Mouse (Mus musculus): ENCODE results near the gene Nsg1.

Gene Nsg1

DNA sequence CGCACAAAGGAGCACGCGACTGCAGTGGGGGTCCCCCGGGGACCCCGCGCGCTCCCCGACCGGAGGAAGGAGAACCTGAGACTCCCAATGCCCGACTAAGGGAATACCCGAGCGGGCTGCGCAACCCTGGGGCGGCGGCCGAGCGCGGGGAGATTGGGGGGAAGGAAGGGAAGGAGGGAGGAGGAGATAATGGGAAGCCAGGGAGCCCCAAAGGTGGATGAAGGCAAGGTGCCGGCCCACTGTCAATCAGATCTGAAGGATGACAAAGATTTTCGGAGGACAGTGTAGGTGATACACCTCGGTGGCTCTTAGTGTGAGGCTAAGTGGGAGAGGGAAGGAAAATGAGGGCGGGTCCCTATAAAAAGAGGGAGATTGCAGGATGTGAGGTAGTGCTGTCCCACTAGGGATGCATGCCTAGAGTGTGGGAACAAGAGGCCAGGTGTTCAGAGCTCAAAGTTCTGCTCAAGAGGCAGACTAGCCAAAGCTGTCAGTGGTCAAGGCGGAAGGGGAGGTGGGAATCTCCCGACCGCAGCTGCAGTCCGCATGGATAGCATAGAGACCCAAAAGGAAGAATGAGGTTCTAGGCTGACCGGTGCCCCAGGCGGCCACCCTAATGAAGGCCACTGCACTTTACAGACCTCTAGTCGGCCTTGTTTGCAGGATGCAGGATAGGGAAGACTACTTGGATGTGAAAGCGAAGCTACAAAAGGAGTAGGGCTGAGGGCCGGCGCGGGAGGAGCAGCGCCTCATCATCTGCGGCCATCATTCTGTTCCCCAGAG, at the start of gene Nsg1:
Nsg1 (minus strand) TSS at position 274 of the 780 bp plus-strand sequence.
- DNase-seq (ENCODE audit: low read depth, low spot score), result no peak

DNA sequence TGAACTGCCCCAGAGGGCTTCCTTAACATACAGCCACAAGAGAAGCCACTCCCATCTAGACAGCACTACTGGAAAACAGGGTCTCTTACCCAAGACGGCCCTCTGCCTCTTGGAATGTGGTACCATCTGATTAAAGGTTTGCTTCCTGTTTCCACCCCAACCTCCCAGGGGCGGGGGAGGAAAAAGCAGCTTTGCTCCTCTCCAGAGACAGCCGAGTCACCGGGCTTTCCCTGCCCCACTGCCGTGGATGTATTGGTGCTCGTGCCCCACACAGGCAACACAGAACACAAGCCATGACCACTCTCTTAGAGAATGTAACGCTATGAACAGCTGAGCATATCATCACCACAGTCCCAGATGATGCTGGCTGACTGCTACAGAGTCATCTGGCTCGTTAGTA, 49.3 kb upstream of the Nsg1 start:
- no peak for DNase-seq (ENCODE audit: low read depth, low spot score)

DNA sequence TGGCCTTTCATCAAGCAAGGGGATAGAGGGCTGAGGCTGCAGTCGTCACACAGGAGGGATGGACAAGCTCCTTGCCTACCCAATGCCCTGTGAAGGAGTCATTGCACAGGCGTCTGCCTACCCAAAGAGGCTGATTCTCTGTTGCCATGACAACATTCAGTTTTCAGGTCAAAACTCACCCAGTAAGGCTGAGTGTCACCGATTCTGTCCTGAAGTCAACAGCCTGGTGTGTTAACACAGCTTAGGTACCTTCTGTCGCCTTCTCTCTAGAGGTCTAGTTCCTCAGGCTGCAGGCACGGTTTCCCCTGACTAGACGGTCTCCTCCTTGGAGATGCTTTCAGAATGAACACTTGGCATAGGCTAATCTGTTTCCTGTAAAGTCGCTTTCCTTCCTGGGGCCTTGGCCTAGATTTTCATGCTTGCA, 45.6 kb upstream of the Nsg1 start:
- no peak for DNase-seq (ENCODE audit: low read depth, low spot score)

DNA sequence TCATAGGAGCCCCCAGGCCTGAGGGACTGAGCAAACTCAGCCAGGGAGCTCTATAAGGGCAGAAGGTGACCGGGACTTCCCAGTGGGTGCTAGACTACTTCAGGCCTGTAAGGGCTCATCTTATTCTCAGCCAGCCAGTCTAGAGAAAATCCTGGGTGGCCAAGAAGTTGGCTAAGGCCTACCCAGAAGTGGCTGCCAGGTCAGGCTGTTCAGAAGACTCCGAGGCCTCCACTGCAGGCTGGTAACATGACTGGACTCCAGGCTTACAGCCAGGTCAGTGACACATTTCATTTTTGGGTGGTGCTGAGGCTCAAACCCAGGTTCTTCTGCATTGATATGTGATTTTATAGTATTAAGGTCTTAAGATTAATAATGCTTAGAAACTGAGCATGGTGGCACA, 40.0 kb upstream of the Nsg1 start:
- no peak for DNase-seq (ENCODE audit: low read depth, low spot score)

DNA sequence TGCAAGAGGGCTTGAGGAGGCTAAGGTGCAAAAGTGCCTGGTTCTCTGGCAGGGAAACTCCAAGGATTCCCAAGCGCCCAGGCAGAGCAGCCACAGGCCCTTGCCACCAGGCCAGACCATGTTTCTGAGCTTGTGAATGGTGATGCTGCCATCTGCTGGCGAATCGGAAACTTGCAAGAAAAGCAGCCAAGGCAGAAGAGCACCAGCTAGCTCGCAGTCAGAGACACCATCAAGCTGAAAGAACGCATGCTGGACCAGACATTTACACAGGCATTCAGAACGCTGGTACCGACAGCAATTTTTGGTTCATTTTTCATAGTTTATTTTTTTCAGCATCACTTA, 37.7 kb upstream of the Nsg1 start:
- DNase-seq (ENCODE audit: low read depth, low spot score), result peak; percentile 77

DNA sequence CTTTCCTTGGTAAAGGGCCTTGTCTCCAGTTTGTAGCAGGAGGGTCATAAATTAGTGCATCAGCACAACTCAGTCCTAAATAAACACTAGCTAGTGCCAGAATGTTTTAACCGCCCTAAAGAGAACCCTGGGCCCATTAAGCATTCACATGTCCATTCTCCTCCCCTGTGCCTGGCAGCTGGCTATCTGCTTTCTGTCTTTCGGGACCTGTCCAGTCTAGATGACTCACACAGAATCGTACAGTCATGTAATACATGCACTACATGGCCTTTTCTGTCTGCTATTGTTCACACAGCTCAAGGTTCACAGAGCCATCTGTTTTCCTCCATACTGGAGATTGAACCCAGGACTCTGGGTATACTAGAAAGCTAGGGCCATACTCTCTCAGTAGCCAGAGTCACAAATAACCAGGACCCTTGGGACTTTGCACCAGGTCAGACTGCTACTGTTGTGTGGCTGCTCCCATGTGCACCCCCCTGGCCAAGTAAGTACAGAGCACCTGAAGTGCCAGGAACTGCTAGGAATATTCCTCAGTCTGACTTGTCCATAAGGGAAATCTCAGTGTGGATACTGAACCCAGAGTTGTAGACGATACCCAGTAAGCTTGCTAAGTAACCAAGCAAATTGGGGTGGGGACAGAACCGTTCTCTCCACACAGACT, 37.2 kb upstream of the Nsg1 start:
- DNase-seq (ENCODE audit: low read depth, low spot score), result no peak

DNA sequence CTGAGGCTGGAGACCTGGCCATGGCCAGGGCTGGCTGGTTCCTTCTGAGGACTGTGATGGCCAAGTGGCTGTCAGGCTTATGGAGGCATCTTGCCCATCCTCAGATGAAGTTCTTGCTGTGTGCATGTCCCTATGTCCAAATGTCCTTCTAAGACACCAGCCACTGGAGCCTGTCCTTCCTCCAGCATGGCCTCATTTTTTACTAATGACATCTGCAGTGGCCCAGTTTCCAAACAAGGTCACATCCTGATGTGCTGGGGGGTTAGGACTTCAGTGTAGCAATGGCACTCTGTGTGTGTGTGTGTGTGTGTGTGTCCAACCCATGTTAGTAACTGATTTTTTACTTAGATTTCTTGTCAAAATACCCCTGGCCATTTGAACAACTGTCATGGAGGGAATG, 36.2 kb upstream of the Nsg1 start:
- no peak for DNase-seq (ENCODE audit: low read depth, low spot score)

DNA sequence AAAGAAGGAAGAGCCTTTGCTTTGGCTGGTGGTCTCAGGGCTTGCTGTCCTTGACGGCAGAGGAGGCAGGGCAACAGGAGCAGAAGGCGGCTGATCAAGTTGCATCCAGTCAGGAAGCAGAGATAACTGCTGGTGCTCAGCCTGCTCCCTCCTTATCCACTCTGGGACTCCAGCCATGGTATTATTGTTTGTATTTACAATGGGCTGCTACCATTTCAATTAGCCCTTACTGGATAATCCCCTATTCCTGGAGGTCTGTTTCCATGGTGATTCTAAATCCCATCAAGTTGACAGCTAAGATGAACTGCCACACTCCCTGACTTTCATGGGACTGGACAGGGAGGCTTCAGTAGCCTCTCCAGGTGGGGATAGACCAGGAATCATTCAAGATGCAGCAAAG, 35.2 kb upstream of the Nsg1 start:
- no peak for DNase-seq (ENCODE audit: low read depth, low spot score)

DNA sequence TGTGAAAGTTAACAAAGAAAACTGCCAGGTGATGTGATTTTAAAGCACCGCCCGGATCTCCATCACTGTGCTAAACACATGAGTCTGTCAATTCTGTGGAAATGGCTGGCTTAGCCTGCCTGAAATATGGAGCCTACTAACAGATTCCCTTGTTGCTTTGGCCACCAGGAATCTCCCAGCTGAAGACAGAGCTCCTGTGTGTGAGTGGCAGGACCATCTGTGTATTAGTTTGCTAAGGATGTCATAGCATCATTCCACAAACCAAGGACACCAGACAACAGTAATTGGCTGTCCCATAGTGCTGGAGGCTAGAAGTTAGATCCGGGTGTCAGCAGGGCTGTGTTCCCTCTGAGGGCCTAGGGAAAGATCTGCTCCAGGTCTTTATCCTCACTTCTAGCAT, 31.2 kb upstream of the Nsg1 start:
- DNase-seq (ENCODE audit: low read depth, low spot score), result no peak

DNA sequence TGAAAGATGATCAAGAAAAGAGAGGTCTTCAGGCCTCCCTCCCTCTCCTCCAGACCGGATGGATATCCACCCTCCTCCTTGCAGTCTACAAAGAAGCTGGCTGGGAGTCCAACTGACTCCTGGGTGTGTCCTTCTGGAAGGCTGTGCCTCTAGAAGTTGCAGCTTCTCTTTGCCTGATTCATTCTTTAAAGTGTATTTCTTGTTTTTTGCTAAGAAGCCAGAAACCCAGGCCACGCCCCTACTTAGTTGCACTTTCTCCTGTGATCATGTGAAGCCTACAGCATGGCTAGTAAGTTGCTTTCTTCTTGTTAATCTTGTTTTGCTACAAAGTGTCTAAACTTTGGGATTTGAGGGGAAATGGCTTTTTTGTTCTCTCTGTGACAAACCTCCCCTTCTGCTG, 27.3 kb upstream of the Nsg1 start:
- no peak for DNase-seq (ENCODE audit: low read depth, low spot score)

DNA sequence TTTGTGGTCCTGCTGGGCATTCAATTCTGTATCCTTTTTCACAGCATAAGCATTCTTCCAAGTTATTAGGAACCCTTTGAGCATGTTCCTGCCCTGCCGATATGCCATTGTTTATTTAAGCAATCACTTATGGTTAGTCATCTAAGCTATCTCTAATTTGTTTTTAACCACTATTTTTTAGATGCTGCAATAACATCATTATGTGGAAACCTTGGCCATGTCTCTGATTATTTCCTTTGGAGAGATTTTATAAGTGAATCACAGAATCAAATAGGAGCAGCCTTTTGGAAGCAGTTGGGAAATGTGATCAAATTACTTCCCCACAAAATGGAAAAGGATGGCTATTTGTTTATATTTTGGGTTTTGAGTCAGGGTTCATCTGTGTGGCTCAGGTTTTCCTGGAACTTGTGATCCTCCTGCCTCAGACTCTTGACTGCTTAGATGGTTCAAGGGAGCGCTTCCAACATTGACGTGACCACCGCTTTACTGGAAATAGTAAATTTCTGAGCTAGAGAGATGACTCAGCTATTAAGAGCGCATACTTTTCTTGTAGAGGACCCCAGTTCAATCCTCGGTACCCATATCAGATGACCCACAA, 25.1 kb upstream of the Nsg1 start:
- DNase-seq (ENCODE audit: low read depth, low spot score), result no peak

DNA sequence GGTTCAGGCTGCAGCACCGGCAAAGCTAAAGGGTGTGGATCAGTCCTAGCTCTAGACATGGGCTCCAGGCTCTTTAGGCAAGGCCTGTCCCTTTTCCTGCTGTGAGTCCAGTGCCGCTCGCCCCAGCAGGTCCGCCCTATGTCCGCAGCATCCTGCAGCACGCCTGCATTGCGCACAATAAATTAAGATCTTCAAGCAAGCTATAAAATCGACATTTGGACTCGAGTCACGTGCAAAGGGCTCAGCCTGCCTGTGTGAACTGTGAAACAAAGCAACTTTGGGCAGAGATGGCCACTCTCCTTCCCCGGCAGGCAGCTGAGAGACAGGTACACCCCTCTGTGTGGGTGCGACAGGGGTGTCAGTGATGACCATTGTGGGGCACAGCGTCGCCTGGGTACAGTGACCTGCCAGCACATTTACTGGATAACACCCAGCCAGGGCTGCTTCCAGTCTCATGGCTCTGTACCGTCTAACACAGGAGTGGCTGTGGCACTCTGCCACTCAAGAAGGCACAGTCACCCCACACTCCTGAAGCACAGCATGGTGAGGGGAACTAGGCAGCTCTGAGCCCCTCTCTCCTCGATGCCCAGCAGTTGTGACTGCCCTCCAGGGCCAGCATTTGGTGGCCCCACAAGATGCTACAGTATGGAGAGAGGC, 14.7 kb upstream of the Nsg1 start:
- no peak for DNase-seq (ENCODE audit: low read depth, low spot score)

DNA sequence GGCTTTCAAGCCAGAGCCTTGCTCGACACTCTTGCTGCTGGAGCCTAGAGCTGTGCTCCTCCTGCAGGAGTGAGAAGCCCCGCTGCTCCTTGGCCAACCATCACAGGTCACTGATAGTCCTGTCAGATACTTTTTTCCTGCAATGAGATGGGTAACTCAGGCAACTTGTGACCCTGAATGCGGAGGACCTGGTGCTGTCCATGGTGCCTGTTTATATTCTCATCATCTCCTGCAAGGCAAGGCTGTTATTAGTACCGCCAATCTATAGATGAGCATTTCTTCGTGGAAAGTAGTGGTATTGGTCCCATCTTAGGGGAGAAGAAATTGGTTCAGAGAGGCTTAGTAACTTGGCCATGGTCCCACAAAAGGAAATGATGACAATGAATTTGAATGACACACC, 14.1 kb upstream of the Nsg1 start:
- DNase-seq (ENCODE audit: low read depth, low spot score), result no peak

DNA sequence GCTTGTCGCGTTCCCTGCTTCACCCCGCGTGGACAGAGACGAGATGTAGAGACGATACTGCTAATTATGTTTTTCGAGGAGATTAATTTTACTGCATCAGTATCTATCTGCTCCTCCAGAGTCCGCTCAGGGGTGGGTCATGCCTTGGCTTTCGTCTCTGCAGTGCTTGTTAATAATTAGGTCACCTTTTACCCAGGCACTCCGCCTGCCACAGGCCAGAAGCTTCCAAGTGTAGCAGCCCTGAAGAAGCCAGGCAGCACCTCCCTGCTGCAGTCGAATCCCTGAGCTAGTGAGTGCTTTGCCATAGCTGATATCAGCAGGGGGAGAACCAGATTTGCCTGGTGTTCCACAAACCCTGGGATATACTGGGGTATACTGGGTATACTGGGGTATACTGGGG, 8.8 kb upstream of the Nsg1 start:
- DNase-seq (ENCODE audit: low read depth, low spot score), result no peak

DNA sequence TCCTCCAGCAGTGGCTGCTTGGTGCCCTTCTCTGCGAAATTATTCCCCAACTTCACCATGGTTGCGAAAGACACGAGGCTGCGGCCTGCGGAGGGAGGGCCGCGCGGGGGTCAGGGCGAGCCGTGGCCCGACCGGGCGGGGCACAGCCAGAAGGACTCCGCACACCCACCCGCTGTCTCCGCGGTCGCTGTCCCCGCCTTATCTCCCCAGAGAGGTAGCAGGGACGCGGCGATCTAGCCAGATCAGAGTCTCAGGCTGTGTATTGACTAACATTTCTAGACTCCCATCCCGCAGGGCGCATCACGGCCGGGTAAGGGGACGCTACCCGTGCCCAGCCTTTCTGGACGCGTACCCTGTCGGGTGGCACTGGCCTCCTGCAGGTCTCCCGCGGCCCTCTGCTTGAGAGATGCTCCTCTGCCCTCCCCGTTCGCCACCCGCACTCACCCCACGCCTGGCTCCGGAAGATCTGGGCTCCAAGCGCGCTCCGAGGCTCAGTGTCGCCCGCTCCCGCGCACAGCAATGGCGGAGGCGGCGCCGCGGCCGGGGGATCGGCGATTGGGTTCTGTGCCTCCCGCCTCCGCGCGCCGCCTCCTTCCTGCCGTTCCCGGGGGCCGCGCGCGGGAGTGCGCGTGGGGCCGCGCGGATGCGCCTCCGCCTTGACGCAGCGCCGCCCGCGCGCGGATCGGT, 617 bp downstream of the Nsg1 start:
- DNase-seq (ENCODE audit: low read depth, low spot score), result no peak

DNA sequence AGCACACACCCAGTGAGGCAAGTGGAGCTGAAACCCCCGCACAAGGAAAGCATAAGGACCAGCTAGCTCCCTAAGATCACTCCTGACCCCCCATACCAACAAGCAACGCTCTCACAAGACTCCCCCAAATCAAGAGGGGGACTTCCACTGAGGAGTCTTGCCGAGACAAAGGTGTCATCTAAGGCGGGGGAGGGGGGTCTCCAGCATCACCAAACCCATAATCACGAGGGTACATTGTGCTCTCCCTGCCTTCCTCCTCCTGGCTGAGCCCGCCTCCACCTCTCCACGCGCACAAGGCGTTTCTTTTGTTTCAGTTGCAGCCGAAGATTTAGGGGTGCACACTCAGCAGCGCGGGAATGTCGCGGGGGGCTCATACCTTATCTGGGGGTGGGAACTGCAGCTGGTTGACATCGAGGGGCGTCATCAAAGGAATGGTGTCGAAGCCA, 1.2 kb downstream of the Nsg1 start:
- DNase-seq (ENCODE audit: low read depth, low spot score), result no peak

DNA sequence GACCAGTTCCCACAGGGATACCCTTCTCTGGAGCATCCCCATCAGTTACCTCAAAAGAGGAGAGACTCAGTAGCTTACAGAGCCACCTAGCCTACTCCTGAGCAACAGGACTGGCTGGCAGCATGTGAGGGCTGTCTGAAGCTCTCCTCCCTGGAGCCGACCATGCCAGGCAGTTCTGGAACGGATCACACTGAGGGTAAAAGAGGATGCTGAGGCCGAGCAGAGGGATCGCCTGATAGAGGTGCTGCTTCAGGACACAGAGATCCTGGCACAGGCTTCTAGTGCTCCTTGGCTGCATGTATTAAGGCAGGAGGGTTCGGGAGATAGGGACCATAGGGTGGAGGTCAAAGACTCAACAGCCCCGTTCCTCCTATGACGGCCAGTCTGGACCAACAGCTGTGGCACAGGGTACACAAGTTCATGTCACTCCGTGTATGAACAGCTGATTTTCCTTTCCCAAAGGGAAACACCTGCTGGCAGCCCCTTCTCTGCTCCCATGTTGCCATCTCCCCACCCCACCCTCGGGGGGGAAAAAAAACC, 2.2 kb downstream of the Nsg1 start:
- no peak for DNase-seq (ENCODE audit: low read depth, low spot score)

DNA sequence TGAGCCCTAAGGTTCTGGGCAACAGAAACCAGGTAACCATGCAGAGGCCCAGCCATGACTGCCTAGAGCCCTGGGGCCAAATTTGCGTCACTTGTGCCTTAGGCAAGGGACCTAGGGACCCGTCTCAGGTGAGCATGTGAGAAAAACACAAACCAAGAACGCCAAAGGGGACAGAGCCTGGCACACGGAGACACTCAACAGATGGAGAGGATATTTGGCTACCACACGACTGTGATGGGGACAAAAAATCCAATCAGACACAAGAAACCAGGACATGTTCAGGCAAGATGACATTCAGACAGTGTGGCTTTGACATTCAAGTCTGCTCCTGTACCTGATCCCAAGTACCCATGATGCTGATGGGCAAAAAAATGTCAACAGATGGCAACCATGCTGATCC, 6.1 kb downstream of the Nsg1 start:
- DNase-seq (ENCODE audit: low read depth, low spot score), result no peak

DNA sequence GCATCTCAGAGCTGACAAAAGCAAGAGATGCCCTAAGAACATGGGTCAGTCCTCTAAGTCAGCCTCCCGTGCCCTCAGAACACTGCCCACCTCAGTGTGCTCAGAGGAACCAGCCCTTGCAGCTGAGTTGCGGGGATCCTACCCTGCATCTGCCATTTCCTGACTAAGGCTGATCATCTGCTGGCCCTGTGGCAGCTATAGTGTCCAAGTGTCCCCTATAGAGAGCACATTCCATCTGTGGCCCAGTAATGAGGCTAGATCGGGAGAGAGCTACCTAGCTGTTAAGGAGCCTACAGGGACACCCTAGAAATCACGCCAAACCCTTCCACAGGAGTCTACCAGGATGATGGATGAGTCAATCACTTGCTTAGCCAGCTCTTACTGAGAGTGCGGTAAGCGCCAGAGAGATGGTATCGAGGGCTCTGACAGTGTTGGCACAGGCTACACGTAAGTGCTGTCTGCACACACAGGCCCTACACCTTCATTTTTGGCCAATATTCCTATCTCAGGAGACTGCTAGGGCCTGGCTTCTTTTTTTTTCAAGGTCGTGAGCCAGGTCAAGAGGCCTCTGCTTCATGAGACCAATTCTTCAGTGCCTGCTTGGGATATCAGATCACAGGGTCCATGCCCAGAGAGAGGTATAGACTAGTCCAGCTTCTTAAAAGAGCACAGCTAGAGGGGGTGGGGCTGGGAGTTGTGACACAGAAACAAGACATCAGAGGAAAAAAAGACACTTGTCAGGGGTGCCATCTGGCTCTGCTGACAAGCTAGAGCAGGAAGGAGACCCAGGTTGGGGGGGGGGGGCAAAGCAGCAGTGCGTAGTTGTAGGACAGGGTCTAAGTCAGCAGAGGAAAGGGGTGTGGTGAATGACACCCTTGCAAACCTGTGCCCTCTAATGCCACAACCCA, 7.3 kb downstream of the Nsg1 start:
- no peak for DNase-seq (ENCODE audit: low read depth, low spot score)

DNA sequence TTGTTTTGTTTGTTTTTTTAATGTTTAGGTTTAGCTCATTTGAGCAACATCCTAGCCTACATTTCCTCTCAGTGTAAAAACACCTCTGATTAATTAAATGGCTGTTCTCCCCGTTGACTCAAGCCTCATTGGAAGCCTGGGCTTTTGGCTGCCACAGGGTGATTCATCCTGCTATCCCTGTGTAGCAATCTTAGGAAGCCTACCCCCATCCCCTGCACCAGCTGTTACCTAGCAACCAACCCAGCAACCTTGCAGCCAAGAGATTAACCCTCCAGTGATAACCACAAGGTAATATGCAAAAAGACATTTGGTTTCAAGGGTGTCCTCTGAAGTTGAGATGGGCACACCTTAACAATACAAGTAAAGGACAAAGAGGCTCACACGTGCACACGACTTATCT, 8.4 kb downstream of the Nsg1 start:
- DNase-seq (ENCODE audit: low read depth, low spot score), result no peak

DNA sequence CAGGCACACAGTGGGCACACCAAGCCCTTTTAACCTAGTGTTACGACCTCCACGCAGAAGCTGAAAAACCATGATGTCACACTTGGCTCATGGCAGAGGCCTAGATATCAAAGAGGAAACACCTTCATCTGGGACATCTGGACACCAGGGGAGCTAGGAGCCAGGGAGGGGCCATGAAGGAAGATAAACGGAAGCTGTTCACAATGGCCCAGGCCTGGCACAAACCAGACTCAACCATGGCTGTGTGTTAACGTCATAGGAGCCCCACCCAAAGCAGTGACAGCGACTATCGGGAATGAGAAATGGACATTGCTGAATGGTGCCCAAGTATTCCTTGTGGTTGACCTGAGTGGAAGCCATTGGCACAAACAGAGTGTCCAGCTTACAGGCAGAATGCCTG, 13.2 kb downstream of the Nsg1 start:
- DNase-seq (ENCODE audit: low read depth, low spot score), result no peak

Measured in A20 (cell line).